Mouse (Mus musculus) cerebellum, adult 2 months (tissue): ENCODE data around the gene Strap.

Source experiments
- CTCF ChIP-seq: fragments of 200-500 bp; IDR thresholded peaks from 2 replicates; pipeline ENCODE4 v1.5.1; 2011; ENCODE audit warnings: low read depth, mild to moderate bottlenecking, control low read depth, low read length, moderate library complexity, borderline replicate concordance; ENCODE audit not compliant: insufficient read depth
- POLR2A ChIP-seq: fragments of 200-500 bp; IDR thresholded peaks from 2 replicates; pipeline ENCODE4 v1.6.1; 2011; ENCODE audit warnings: low read length, control low read depth, borderline replicate concordance; ENCODE audit not compliant: insufficient read depth

GRCm38 (mm10) chr6:137734460-137734845 is 425 bp upstream of the Strap start:
- TF ChIP-seq CTCF (no peak), POLR2A (no peak)
